In genomic region chr9:45411803-45412202, GRCm38 (mm10) we compare ENCODE assay signal across 9 mouse cellular contexts. TPM values are rescaled to one million over a fixed set of nuclear protein-coding genes. Genes with fewer than 3 reads are reported as not detected.
DNase-seq lines count a peak whose midpoint lies in the region; ATAC-seq lines count a peak whose summit lies in the region.
"Had no signal": no experiment of that assay in that cellular context is flagged by ENCODE, and none has a peak within 500 bp of the region (broad histone marks: within the 10 kb centered on the region; RNA-seq: fewer than 3 reads in every experiment).

No protein-coding gene starts in this region.

- peak; percentile 28 to 69 for DNase-seq in frontal cortex, postnatal 36 days (ENCODE audit: low spot score in 2 of 2)
- no peak for DNase-seq in frontal cortex, postnatal 25 days (ENCODE audit: low spot score in 2 of 2)
- peak; percentile 78 for DNase-seq in MN1 (ENCODE audit: low spot score)
- DNase-seq in embryo, embryonic 9.5 days (ENCODE audit: extremely low spot score), result peak; percentile 25
- peak; percentile 87 for DNase-seq in hindbrain, embryonic 14.5 days (ENCODE audit: low spot score)
- no peak for DNase-seq in liver, embryonic 11.5 days (ENCODE audit: low spot score)
- peak; percentile 29 to 30 for DNase-seq in natural killer cell, adult 2 months (ENCODE audit: low spot score in 2 of 2)
- no peak for DNase-seq in urinary bladder, postnatal 36 days (ENCODE audit: low spot score in 2 of 2)

- H3K9me3 ChIP-seq in hindbrain, embryonic 14.5 days (ENCODE audit: control insufficient read depth, low read length), result no peaks in the 10 kb centered on the region
- no peaks in the 10 kb centered on the region for H3K9me3 ChIP-seq in liver, embryonic 11.5 days (ENCODE audit: control insufficient read depth, low read length)

- H3K9ac ChIP-seq in hindbrain, embryonic 14.5 days, result no peak overlapping the region
- H3K9ac ChIP-seq in liver, embryonic 11.5 days (ENCODE audit: low read depth, low read length), result no peak overlapping the region

- no peaks in the 10 kb centered on the region; the same call in 1 of the 2 replicates for H3K4me1 ChIP-seq in hindbrain, embryonic 14.5 days (replicated peaks; ENCODE audit: control insufficient read depth, insufficient read depth, low read length)
- H3K4me1 ChIP-seq in liver, embryonic 11.5 days (replicated peaks; ENCODE audit: control insufficient read depth, insufficient read depth, low read length), result no peaks in the 10 kb centered on the region

- WGBS in hindbrain, embryonic 14.5 days, result 19% methylated on average over 7 of the region's 7 CpGs
- WGBS in liver, embryonic 11.5 days, result 21% methylated on average over 7 of the region's 7 CpGs

- no peaks in the 10 kb centered on the region for H3K36me3 ChIP-seq in hindbrain, embryonic 14.5 days (replicated peaks; ENCODE audit: control insufficient read depth, insufficient read depth)
- H3K36me3 ChIP-seq in liver, embryonic 11.5 days (ENCODE audit: control insufficient read depth, insufficient read depth, low read length), result no peaks in the 10 kb centered on the region

- peak overlapping the region; percentile 43 for H3K4me2 ChIP-seq in hindbrain, embryonic 14.5 days (replicated peaks)
- H3K4me2 ChIP-seq in liver, embryonic 11.5 days, result peak overlapping the region; percentile 36; the same call in 1 of the 2 replicates

- H3K27me3 ChIP-seq in hindbrain, embryonic 14.5 days (ENCODE audit: control insufficient read depth, insufficient read depth, low read length), result no peaks in the 10 kb centered on the region
- H3K27me3 ChIP-seq in liver, embryonic 11.5 days (replicated peaks; ENCODE audit: control insufficient read depth, insufficient read depth, low read length), result peaks cover 4% of the 10 kb centered on the region; the same call in 1 of the 2 replicates

- peak; percentile 54; the same call in 1 of the 2 replicates for ATAC-seq in hindbrain, embryonic 14.5 days (ENCODE audit: low FRiP score)
- ATAC-seq in liver, embryonic 11.5 days (replicated peaks; ENCODE audit: low FRiP score), result no peak

- H3K4me3 ChIP-seq in hindbrain, embryonic 14.5 days (replicated peaks; ENCODE audit: low read length), result no peak overlapping the region
- no peak overlapping the region for H3K4me3 ChIP-seq in liver, embryonic 11.5 days (ENCODE audit: low read depth, low read length)

- H3K27ac ChIP-seq in hindbrain, embryonic 14.5 days, result no peak overlapping the region
- H3K27ac ChIP-seq in liver, embryonic 11.5 days (ENCODE audit: low read depth, low read length), result no peak overlapping the region

RNA-seq across cellular contexts. Expression of gene Fxyd2, which starts 12.3 kb away (rescaled TPM):
- polyA plus RNA-seq in hindbrain, embryonic 14.5 days (2014; fragmentation: Nextera tagmentation; extraction: Ambion mirVana), result 8.8 and 12.7 TPM in 2 replicates
- polyA plus RNA-seq in liver, embryonic 11.5 days (2014; fragmentation: Nextera tagmentation; extraction: Ambion mirVana), result 2.2 and 2.4 TPM in 2 replicates
- polyA plus RNA-seq: C2C12 had no signal

RNA-seq across cellular contexts. Expression of gene Dscaml1, which starts 14.6 kb away (rescaled TPM):
- 13.2 and 15.1 TPM in 2 replicates for polyA plus RNA-seq in hindbrain, embryonic 14.5 days (2014; fragmentation: Nextera tagmentation; extraction: Ambion mirVana)
- polyA plus RNA-seq in liver, embryonic 11.5 days (2014; fragmentation: Nextera tagmentation; extraction: Ambion mirVana), result 0.08 and 0.27 TPM in 2 replicates
- polyA plus RNA-seq: C2C12 had no signal

RNA-seq across cellular contexts. Expression of gene Fxyd6, which starts 41.8 kb away (rescaled TPM):
- polyA plus RNA-seq in hindbrain, embryonic 14.5 days (2014; fragmentation: Nextera tagmentation; extraction: Ambion mirVana), result 377 and 410 TPM in 2 replicates
- polyA plus RNA-seq in liver, embryonic 11.5 days (2014; fragmentation: Nextera tagmentation; extraction: Ambion mirVana), result 14.0 and 14.2 TPM in 2 replicates
- polyA plus RNA-seq: C2C12 had no signal

Comparison
In these comparisons a context has a peak if more than half of its experiments do, and no peak if none do; other contexts are left out.
1. DNase-seq: peak in frontal cortex, postnatal 36 days (2 of 2), MN1 (single experiment), embryo, embryonic 9.5 days (single experiment), hindbrain, embryonic 14.5 days (single experiment) and natural killer cell, adult 2 months (2 of 2); none in frontal cortex, postnatal 25 days (0 of 2), liver, embryonic 11.5 days (single experiment) and urinary bladder, postnatal 36 days (0 of 2).
2. RNA of gene Dscaml1, which starts 14.6 kb away (polyA plus RNA-seq): 13.2 to 15.1 TPM in hindbrain, embryonic 14.5 days; 0.08 to 0.27 TPM in liver, embryonic 11.5 days; every median in the first group is over 10 times any median in the second.
3. RNA of gene Fxyd6, which starts 41.8 kb away (polyA plus RNA-seq): 377 to 410 TPM in hindbrain, embryonic 14.5 days; 14.0 to 14.2 TPM in liver, embryonic 11.5 days; every median in the first group is over 10 times any median in the second.